Mouse (Mus musculus) ES-Bruce4 (cell line): Measurements from ENCODE around the gene Prmt1.

Source experiments
- CTCF ChIP-seq: IDR thresholded peaks from one replicate; pipeline ENCODE4 v1.8.1; 2011; ENCODE audit warnings: low read depth, low read length
- EP300 ChIP-seq: IDR thresholded peaks from 2 replicates; pipeline ENCODE4 v1.6.1; 2011; ENCODE audit warnings: low read depth, low read length; ENCODE audit not compliant: insufficient read depth
- POLR2A ChIP-seq: IDR thresholded peaks from one replicate; pipeline ENCODE4 v1.8.1; 2011; ENCODE audit warnings: low read length; ENCODE audit not compliant: insufficient read depth

DNA sequence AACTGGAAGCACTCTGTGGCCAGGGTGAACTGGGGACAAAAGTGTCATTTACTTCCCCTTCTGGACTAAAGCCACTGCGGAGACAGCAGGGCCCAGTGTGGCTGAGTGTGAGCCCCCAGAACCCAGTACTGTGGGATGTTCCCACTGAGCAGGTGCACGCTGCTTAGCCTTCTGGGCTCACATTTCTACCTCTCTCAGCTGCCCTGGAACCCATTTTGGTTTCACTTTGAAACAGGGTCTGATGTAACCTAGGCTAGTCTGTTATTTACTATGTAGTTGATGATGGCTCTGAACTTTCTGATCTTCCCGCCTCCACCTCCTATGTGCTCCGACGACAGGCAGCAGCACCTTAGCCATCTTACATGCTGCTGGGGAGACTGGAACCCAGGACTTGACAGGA, 23.5 kb downstream of the Prmt1 start:
- TF ChIP-seq CTCF = no peak
- TF ChIP-seq EP300 = no peak
- no peak for TF ChIP-seq POLR2A
